Comparison of ENCODE assay signal across 7 mouse cellular contexts in the genomic region with DNA sequence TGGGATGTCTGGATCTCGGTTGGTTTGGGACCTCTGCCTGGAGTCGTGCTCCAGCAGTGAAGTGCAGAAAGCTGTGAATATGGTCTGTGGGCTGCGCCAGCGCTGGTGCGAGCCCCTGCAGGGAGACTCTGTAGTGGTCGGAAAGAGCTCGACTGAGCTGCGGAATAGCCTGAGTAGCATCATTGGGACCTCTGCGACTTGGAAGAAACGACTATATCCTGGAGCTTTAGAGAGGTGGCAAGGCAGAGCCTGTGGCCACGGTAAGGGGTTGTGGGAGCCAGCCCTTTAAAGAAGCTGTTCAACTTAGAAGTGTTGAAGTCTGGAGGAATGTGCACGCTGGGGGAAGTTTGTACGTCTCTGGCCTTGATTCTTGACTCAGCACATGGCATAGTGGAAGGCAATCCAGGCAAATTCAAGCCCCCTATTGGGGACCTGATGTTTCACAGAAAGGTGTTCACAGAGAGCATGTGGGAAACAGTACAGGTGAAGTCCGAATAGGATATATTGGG. TPM values are rescaled to one million over a fixed set of nuclear protein-coding genes. Genes with fewer than 3 reads are reported as not detected.
A peak's percentile ranks its signal among the peaks of the same experiment; 100 is the strongest.
DNase-seq lines count a peak whose midpoint lies in the region; ATAC-seq and TF ChIP-seq lines count a peak whose summit lies in the region.

No protein-coding gene starts in this region.

- WGBS in lung, postnatal 0 days, result 2% methylated on average over 14 of the region's 14 CpGs
- 2% methylated on average over 14 of the region's 14 CpGs for WGBS in embryonic facial prominence, embryonic 14.5 days
- 3% methylated on average over 14 of the region's 14 CpGs for WGBS in limb, embryonic 11.5 days
- WGBS in stomach, embryonic 14.5 days, result 1% methylated on average over 14 of the region's 14 CpGs

- peaks cover 5% of the 10 kb centered on the region; the same call in 1 of the 2 replicates for H3K4me1 ChIP-seq in lung, postnatal 0 days (ENCODE audit: insufficient read depth, low read depth, low read length)
- H3K4me1 ChIP-seq in embryonic facial prominence, embryonic 14.5 days (ENCODE audit: control insufficient read depth, insufficient read depth, low read length), result peaks cover 17% of the 10 kb centered on the region
- no peaks in the 10 kb centered on the region for H3K4me1 ChIP-seq in limb, embryonic 11.5 days (ENCODE audit: control insufficient read depth, insufficient read depth, low read length)
- H3K4me1 ChIP-seq in stomach, embryonic 14.5 days (ENCODE audit: control insufficient read depth, insufficient read depth, low read length), result peaks cover 15% of the 10 kb centered on the region

- peak; percentile 47 for DNase-seq in lung, postnatal 0 days (ENCODE audit: low spot score)
- no peak for DNase-seq in lung, adult 18-20 months
- DNase-seq in embryonic facial prominence, embryonic 14.5 days (ENCODE audit: low spot score), result peak; percentile 51
- no peak for DNase-seq in limb, embryonic 11.5 days (ENCODE audit: low spot score)
- DNase-seq in urinary bladder, postnatal 25 days (ENCODE audit: low spot score), result no peak
- no peak for DNase-seq in cerebellum, adult 11 months

- no peaks in the 10 kb centered on the region for H3K9me3 ChIP-seq in lung, postnatal 0 days (ENCODE audit: low read length)
- H3K9me3 ChIP-seq in embryonic facial prominence, embryonic 14.5 days (ENCODE audit: control insufficient read depth, low read length), result no peaks in the 10 kb centered on the region
- H3K9me3 ChIP-seq in limb, embryonic 11.5 days (ENCODE audit: control insufficient read depth, low read length), result no peaks in the 10 kb centered on the region
- no peaks in the 10 kb centered on the region for H3K9me3 ChIP-seq in stomach, embryonic 14.5 days (ENCODE audit: control insufficient read depth, low read depth, low read length)

- peak overlapping the region; percentile 97 for H3K4me3 ChIP-seq in lung, postnatal 0 days (ENCODE audit: low read depth, low read length)
- H3K4me3 ChIP-seq in embryonic facial prominence, embryonic 14.5 days (ENCODE audit: low read depth, low read length), result peak overlapping the region; percentile 84
- peak overlapping the region; percentile 99 for H3K4me3 ChIP-seq in limb, embryonic 11.5 days (ENCODE audit: low read depth, low read length)
- H3K4me3 ChIP-seq in stomach, embryonic 14.5 days (ENCODE audit: low read depth, low read length), result peak overlapping the region; percentile 98

- no peak; the same call in 1 of the 2 replicates for TF ChIP-seq CTCF in lung, postnatal 0 days (IDR thresholded peaks at IDR 0.05)

- no peak for TF ChIP-seq EP300 in lung, postnatal 0 days (IDR thresholded peaks at IDR 0.05)

- H3K27ac ChIP-seq in lung, postnatal 0 days (ENCODE audit: low read length), result peak overlapping the region; percentile 99
- H3K27ac ChIP-seq in embryonic facial prominence, embryonic 14.5 days (replicated peaks; ENCODE audit: low read depth, low read length), result peak overlapping the region; percentile 96
- peak overlapping the region; percentile 92 for H3K27ac ChIP-seq in limb, embryonic 11.5 days (replicated peaks; ENCODE audit: low read depth, low read length)
- H3K27ac ChIP-seq in stomach, embryonic 14.5 days (ENCODE audit: low read length), result peak overlapping the region; percentile 96

- no peaks in the 10 kb centered on the region for H3K36me3 ChIP-seq in lung, postnatal 0 days (ENCODE audit: insufficient read depth, low read length)
- peaks cover 16% of the 10 kb centered on the region; the same call in 1 of the 2 replicates for H3K36me3 ChIP-seq in embryonic facial prominence, embryonic 14.5 days (ENCODE audit: control insufficient read depth, insufficient read depth, low read length)
- H3K36me3 ChIP-seq in limb, embryonic 11.5 days (ENCODE audit: control insufficient read depth, insufficient read depth, low read length), result no peaks in the 10 kb centered on the region; the same call in 1 of the 2 replicates
- no peaks in the 10 kb centered on the region; the same call in 1 of the 2 replicates for H3K36me3 ChIP-seq in stomach, embryonic 14.5 days (ENCODE audit: control insufficient read depth, insufficient read depth, low read length)

- no peak for ATAC-seq in lung, postnatal 0 days
- ATAC-seq in embryonic facial prominence, embryonic 14.5 days (ENCODE audit: low read depth), result 0 out of 2 replicates have a peak, but pooled peaks have one; percentile 0
- ATAC-seq in limb, embryonic 11.5 days (ENCODE audit: insufficient number of reproducible peaks, low FRiP score, low TSS enrichment, low read depth), result no peak
- no peak for ATAC-seq in stomach, embryonic 14.5 days (ENCODE audit: insufficient number of reproducible peaks, insufficient read depth, low FRiP score, low read depth)

- H3K4me2 ChIP-seq in lung, postnatal 0 days (replicated peaks; ENCODE audit: low read depth, low read length), result peak overlapping the region; percentile 79
- peak overlapping the region; percentile 88 for H3K4me2 ChIP-seq in embryonic facial prominence, embryonic 14.5 days (ENCODE audit: low read depth, low read length)
- H3K4me2 ChIP-seq in limb, embryonic 11.5 days (ENCODE audit: low read depth, severe bottlenecking), result peak overlapping the region; percentile 82
- peak overlapping the region; percentile 66 for H3K4me2 ChIP-seq in stomach, embryonic 14.5 days (replicated peaks; ENCODE audit: low read depth, low read length)

- H3K27me3 ChIP-seq in lung, postnatal 0 days (replicated peaks; ENCODE audit: insufficient read depth, low read length), result no peaks in the 10 kb centered on the region
- no peaks in the 10 kb centered on the region for H3K27me3 ChIP-seq in embryonic facial prominence, embryonic 14.5 days (replicated peaks; ENCODE audit: control insufficient read depth, insufficient read depth, low read length)
- H3K27me3 ChIP-seq in limb, embryonic 11.5 days (ENCODE audit: control insufficient read depth, insufficient read depth, low read length), result no peaks in the 10 kb centered on the region
- no peaks in the 10 kb centered on the region for H3K27me3 ChIP-seq in stomach, embryonic 14.5 days (ENCODE audit: control insufficient read depth, insufficient read depth, low read length)

- peak overlapping the region; percentile 48 for H3K9ac ChIP-seq in lung, postnatal 0 days (replicated peaks; ENCODE audit: low read depth)
- H3K9ac ChIP-seq in embryonic facial prominence, embryonic 14.5 days (ENCODE audit: low read depth, low read length), result peak overlapping the region; percentile 77
- peak overlapping the region; percentile 75 for H3K9ac ChIP-seq in limb, embryonic 11.5 days (ENCODE audit: low read length)
- H3K9ac ChIP-seq in stomach, embryonic 14.5 days (replicated peaks; ENCODE audit: low read depth, low read length), result peak overlapping the region; percentile 54

RNA-seq across cellular contexts. Expression of a gene that starts 2.8 kb away (rescaled TPM):
- 113 and 140 TPM in 2 replicates for polyA plus RNA-seq in lung, postnatal 0 days (2015; fragmentation: Nextera tagmentation; extraction: Ambion mirVana)
- 45.9 and 50.3 TPM in 2 replicates for polyA plus RNA-seq in embryonic facial prominence, embryonic 14.5 days (2014; fragmentation: Nextera tagmentation; extraction: Ambion mirVana)
- 149 and 156 TPM in 2 replicates for polyA plus RNA-seq in limb, embryonic 11.5 days (2014; fragmentation: Nextera tagmentation; extraction: Ambion mirVana)
- 73.1 and 83.4 TPM in 2 replicates for polyA plus RNA-seq in stomach, embryonic 14.5 days (2014; fragmentation: Nextera tagmentation; extraction: Ambion mirVana)

RNA-seq across cellular contexts. Expression of a gene that starts 20.7 kb away (rescaled TPM):
- polyA plus RNA-seq in lung, postnatal 0 days (2015; fragmentation: Nextera tagmentation; extraction: Ambion mirVana), result 38.4 and 43.4 TPM in 2 replicates
- 55.8 and 73.2 TPM in 2 replicates for polyA plus RNA-seq in embryonic facial prominence, embryonic 14.5 days (2014; fragmentation: Nextera tagmentation; extraction: Ambion mirVana)
- 65.7 and 65.9 TPM in 2 replicates for polyA plus RNA-seq in limb, embryonic 11.5 days (2014; fragmentation: Nextera tagmentation; extraction: Ambion mirVana)
- polyA plus RNA-seq in stomach, embryonic 14.5 days (2014; fragmentation: Nextera tagmentation; extraction: Ambion mirVana), result 64.6 and 65.7 TPM in 2 replicates

RNA-seq across cellular contexts. Expression of a gene that starts 22.2 kb away (rescaled TPM):
- polyA plus RNA-seq in lung, postnatal 0 days (2015; fragmentation: Nextera tagmentation; extraction: Ambion mirVana), result 7.1 and 7.4 TPM in 2 replicates
- 19.7 and 20.1 TPM in 2 replicates for polyA plus RNA-seq in embryonic facial prominence, embryonic 14.5 days (2014; fragmentation: Nextera tagmentation; extraction: Ambion mirVana)
- polyA plus RNA-seq in limb, embryonic 11.5 days (2014; fragmentation: Nextera tagmentation; extraction: Ambion mirVana), result 26.4 and 26.7 TPM in 2 replicates
- polyA plus RNA-seq in stomach, embryonic 14.5 days (2014; fragmentation: Nextera tagmentation; extraction: Ambion mirVana), result 25.1 and 25.7 TPM in 2 replicates

RNA-seq across cellular contexts. Expression of a gene that starts 35.8 kb away (rescaled TPM):
- 11.6 and 13.9 TPM in 2 replicates for polyA plus RNA-seq in lung, postnatal 0 days (2015; fragmentation: Nextera tagmentation; extraction: Ambion mirVana)
- polyA plus RNA-seq in embryonic facial prominence, embryonic 14.5 days (2014; fragmentation: Nextera tagmentation; extraction: Ambion mirVana), result 5.8 and 6.8 TPM in 2 replicates
- 3.9 and 4.8 TPM in 2 replicates for polyA plus RNA-seq in limb, embryonic 11.5 days (2014; fragmentation: Nextera tagmentation; extraction: Ambion mirVana)
- 4.6 and 5.0 TPM in 2 replicates for polyA plus RNA-seq in stomach, embryonic 14.5 days (2014; fragmentation: Nextera tagmentation; extraction: Ambion mirVana)

RNA-seq across cellular contexts. Expression of a gene that starts 57.4 kb away (rescaled TPM):
- 2.0 and 2.8 TPM in 2 replicates for polyA plus RNA-seq in lung, postnatal 0 days (2015; fragmentation: Nextera tagmentation; extraction: Ambion mirVana)
- polyA plus RNA-seq in embryonic facial prominence, embryonic 14.5 days (2014; fragmentation: Nextera tagmentation; extraction: Ambion mirVana), result 2.0 and 2.7 TPM in 2 replicates
- polyA plus RNA-seq in limb, embryonic 11.5 days (2014; fragmentation: Nextera tagmentation; extraction: Ambion mirVana), result 7.7 and 8.6 TPM in 2 replicates
- 2.8 and 5.0 TPM in 2 replicates for polyA plus RNA-seq in stomach, embryonic 14.5 days (2014; fragmentation: Nextera tagmentation; extraction: Ambion mirVana)

Comparison
In these comparisons a context has a peak if more than half of its experiments do, and no peak if none do; other contexts are left out.
1. DNase-seq: peak in lung, postnatal 0 days (single experiment) and embryonic facial prominence, embryonic 14.5 days (single experiment); none in lung, adult 18-20 months (0 of 2), limb, embryonic 11.5 days (single experiment), urinary bladder, postnatal 25 days (single experiment) and cerebellum, adult 11 months (single experiment).
2. Peak in every context shown above with its lines, with median percentiles within 50 percentile points of each other: H3K27ac ChIP-seq, H3K4me2 ChIP-seq, H3K4me3 ChIP-seq and H3K9ac ChIP-seq.